In genomic region chr5:13151002-13151401, GRCm38 (mm10) we compare ENCODE assay signal across 20 mouse cellular contexts. TPM values are rescaled to one million over a fixed set of nuclear protein-coding genes. Genes with fewer than 3 reads are reported as not detected.
A peak's percentile ranks its signal among the peaks of the same experiment; 100 is the strongest.
DNase-seq lines count a peak whose midpoint lies in the region; ATAC-seq and TF ChIP-seq lines count a peak whose summit lies in the region.
"Had no signal": no experiment of that assay in that cellular context is flagged by ENCODE, and none has a peak within 500 bp of the region (broad histone marks: within the 10 kb centered on the region; RNA-seq: fewer than 3 reads in every experiment).

No protein-coding gene starts in this region.

- TF ChIP-seq POLR2A in heart, adult 2 months (IDR thresholded peaks at IDR 0.05; ENCODE audit: insufficient read depth, low read depth, low read length) = no peak
- no peak for TF ChIP-seq POLR2A in brain, embryonic 14.5 days (IDR thresholded peaks at IDR 0.05; ENCODE audit: borderline replicate concordance, extremely low read depth, insufficient read depth, insufficient read length, poor library complexity, severe bottlenecking)

- no peak overlapping the region for H3K9ac ChIP-seq in heart, adult 2 months (ENCODE audit: low read depth, low read length)
- H3K9ac ChIP-seq in midbrain, embryonic 13.5 days (replicated peaks) = no peak overlapping the region
- H3K9ac ChIP-seq: hindbrain, embryonic 15.5 days; limb, embryonic 12.5 days; liver, embryonic 13.5 days had no signal

- no peaks in the 10 kb centered on the region for H3K36me3 ChIP-seq in heart, adult 2 months (ENCODE audit: control insufficient read depth, insufficient read depth, low read length)
- no peaks in the 10 kb centered on the region for H3K36me3 ChIP-seq in midbrain, embryonic 13.5 days
- H3K36me3 ChIP-seq in midbrain, embryonic 10.5 days = no peaks in the 10 kb centered on the region
- H3K36me3 ChIP-seq: hindbrain, embryonic 15.5 days; limb, embryonic 12.5 days; liver, embryonic 13.5 days had no signal

- H3K27ac ChIP-seq in heart, adult 2 months = no peak overlapping the region
- H3K27ac ChIP-seq in midbrain, embryonic 13.5 days = no peak overlapping the region
- no peak overlapping the region for H3K27ac ChIP-seq in midbrain, embryonic 10.5 days (replicated peaks)
- H3K27ac ChIP-seq: hindbrain, embryonic 15.5 days; left cerebral cortex, adult 2 months; limb, embryonic 12.5 days; liver, embryonic 13.5 days had no signal

- no peak overlapping the region for H3K4me2 ChIP-seq in midbrain, embryonic 13.5 days (replicated peaks)
- H3K4me2 ChIP-seq: hindbrain, embryonic 15.5 days; limb, embryonic 12.5 days; liver, embryonic 13.5 days had no signal

- no peaks in the 10 kb centered on the region for H3K27me3 ChIP-seq in heart, adult 2 months (ENCODE audit: control insufficient read depth, insufficient read depth, low read length)
- no peaks in the 10 kb centered on the region for H3K27me3 ChIP-seq in midbrain, embryonic 13.5 days
- no peaks in the 10 kb centered on the region for H3K27me3 ChIP-seq in midbrain, embryonic 10.5 days (ENCODE audit: low read depth, poor library complexity, severe bottlenecking)
- H3K27me3 ChIP-seq: CH12.LX; hindbrain, embryonic 15.5 days; limb, embryonic 12.5 days; liver, embryonic 13.5 days had no signal

- DNase-seq in cerebellum, postnatal 14 days = peak; percentile 17
- DNase-seq in cerebellum, adult 11 months = no peak
- peak; percentile 74 for DNase-seq in heart, adult 11 months
- DNase-seq in heart, adult 2 months = no peak
- DNase-seq in midbrain, embryonic 10.5 days (ENCODE audit: low spot score) = no peak
- peak; percentile 60 for DNase-seq in brain, embryonic 14.5 days (ENCODE audit: low read depth)
- no peak for DNase-seq in T-cell, adult 2 months (ENCODE audit: low spot score)
- DNase-seq: gastrocnemius, postnatal 10 days; kidney, adult 11 months; kidney, postnatal 14 days; liver, embryonic 13.5 days; retina, postnatal 1 day; thymus, adult 2 months had no signal

- no peaks in the 10 kb centered on the region for H3K79me2 ChIP-seq in heart, adult 2 months (replicated peaks; ENCODE audit: control insufficient read depth, insufficient read depth, low read length)

- TF ChIP-seq EP300 in heart, adult 2 months (IDR thresholded peaks at IDR 0.05; ENCODE audit: insufficient read depth, low read depth, low read length) = no peak

- intact Hi-C loops in heart, adult 2 months (cut with DNase I) = no loop called here

- TF ChIP-seq CTCF in heart, adult 2 months (IDR thresholded peaks at IDR 0.05) = no peak
- TF ChIP-seq CTCF in brain, embryonic 14.5 days (IDR thresholded peaks at IDR 0.05; ENCODE audit: borderline replicate concordance, extremely low read depth, insufficient read depth, insufficient read length) = no peak

- ATAC-seq in midbrain, embryonic 13.5 days = peak; percentile 53; the same call in 1 of the 2 replicates

- H3K9me3 ChIP-seq in midbrain, embryonic 13.5 days = no peaks in the 10 kb centered on the region
- no peaks in the 10 kb centered on the region for H3K9me3 ChIP-seq in midbrain, embryonic 10.5 days (replicated peaks)
- H3K9me3 ChIP-seq: hindbrain, embryonic 15.5 days; limb, embryonic 12.5 days; liver, embryonic 13.5 days had no signal

- H3K4me3 ChIP-seq in heart, adult 2 months = no peak overlapping the region
- no peak overlapping the region for H3K4me3 ChIP-seq in midbrain, embryonic 13.5 days (replicated peaks)
- no peak overlapping the region for H3K4me3 ChIP-seq in midbrain, embryonic 10.5 days
- H3K4me3 ChIP-seq: hindbrain, embryonic 15.5 days; left cerebral cortex, adult 2 months; limb, embryonic 12.5 days; liver, embryonic 13.5 days had no signal

- no peaks in the 10 kb centered on the region for H3K4me1 ChIP-seq in heart, adult 2 months (ENCODE audit: control insufficient read depth, insufficient read depth, low read length)
- H3K4me1 ChIP-seq in midbrain, embryonic 13.5 days (replicated peaks) = peaks cover 6% of the 10 kb centered on the region; the same call in 1 of the 2 replicates
- H3K4me1 ChIP-seq in midbrain, embryonic 10.5 days = no peaks in the 10 kb centered on the region
- H3K4me1 ChIP-seq: hindbrain, embryonic 15.5 days; liver, embryonic 13.5 days had no signal

- WGBS in heart, adult 2 months = 77% methylated on average over 2 of the region's 2 CpGs
- 67% methylated on average over 2 of the region's 2 CpGs for WGBS in midbrain, embryonic 13.5 days
- WGBS in midbrain, embryonic 10.5 days = 84% methylated on average over 2 of the region's 2 CpGs

RNA-seq across cellular contexts. Expression of gene Sema3a, which starts 25.8 kb away (rescaled TPM):
- total RNA-seq in heart, adult 2 months (2021) = 1 to 10 TPM; 1.4 to 1.8 TPM
- 0.47 and 0.55 TPM in 2 replicates for polyA plus RNA-seq in heart, adult 2 months (2012; rRNA removed)
- 4.5 and 6.3 TPM in 2 replicates for polyA plus RNA-seq in midbrain, embryonic 13.5 days (2015; fragmentation: Nextera tagmentation; extraction: Ambion mirVana)
- 15.8 and 16.7 TPM in 2 replicates for polyA plus RNA-seq in midbrain, embryonic 10.5 days (2016; fragmentation: Nextera tagmentation; extraction: Ambion mirVana)
- 6.9 and 13.3 TPM in 2 replicates for polyA plus RNA-seq in brain, embryonic 14.5 days (2012; rRNA removed)
- total RNA-seq: CH12.LX; common myeloid progenitor, adult 5-6 weeks; megakaryocyte-erythroid progenitor cell, adult 5-6 weeks had no signal

Comparison
In these comparisons a context has a peak if more than half of its experiments do, and no peak if none do; other contexts are left out.
1. DNase-seq: peak in cerebellum, postnatal 14 days (2 of 2), heart, adult 11 months (single experiment) and brain, embryonic 14.5 days (single experiment); none in cerebellum, adult 11 months (single experiment), heart, adult 2 months (0 of 2), midbrain, embryonic 10.5 days (single experiment) and T-cell, adult 2 months (single experiment).